Mouse (Mus musculus) intestine, embryonic 15.5 days (tissue): Measurements from ENCODE around the gene Haus8. TPM values are rescaled to one million over a fixed set of nuclear protein-coding genes. Genes with fewer than 3 reads are reported as not detected.
"Not testable (repeated sequence)": the region's sequence is repeated elsewhere in the genome, so short reads cannot be mapped to it uniquely, and the experiment has no call there.

ENCODE experiments used
- ATAC-seq: fragments of 200-750 bp; cut with Nextera tagmentation; 2 replicates; pipeline ENCODE4 v1.8.0; 2017; ENCODE audit warnings: moderate TSS enrichment, moderate library complexity
- H3K27ac ChIP-seq: fragments of 300-500 bp; sonication (generic); 2 replicates; pipeline ENCODE4 v1.5.1; 2015; ENCODE audit warnings: mild to moderate bottlenecking, inconsistent platforms
- H3K27me3 ChIP-seq: fragments of 300-500 bp; sonication (generic); replicated peaks from 2 replicates; pipeline ENCODE4 v1.6.1; 2015; ENCODE audit warnings: inconsistent platforms
- H3K36me3 ChIP-seq: fragments of 300-500 bp; sonication (generic); 2 replicates; pipeline ENCODE4 v1.6.1; 2015; ENCODE audit warnings: inconsistent platforms
- H3K4me1 ChIP-seq: fragments of 300-500 bp; sonication (generic); replicated peaks from 2 replicates; pipeline ENCODE4 v1.6.1; 2015; ENCODE audit warnings: inconsistent platforms
- H3K4me2 ChIP-seq: fragments of 300-500 bp; sonication (generic); replicated peaks from 2 replicates; pipeline ENCODE4 v1.6.1; 2015; ENCODE audit warnings: mild to moderate bottlenecking, inconsistent platforms
- H3K4me3 ChIP-seq: fragments of 300-500 bp; sonication (generic); replicated peaks from 2 replicates; pipeline ENCODE4 v1.5.1; 2015; ENCODE audit warnings: inconsistent platforms
- H3K9ac ChIP-seq: fragments of 300-500 bp; sonication (generic); 2 replicates; pipeline ENCODE4 v1.6.1; 2015; ENCODE audit warnings: inconsistent platforms
- H3K9me3 ChIP-seq: fragments of 300-500 bp; sonication (generic); 2 replicates; pipeline ENCODE4 v1.6.1; 2016; ENCODE audit warnings: inconsistent platforms
- WGBS: fragments of 180-500 bp; shearing (Covaris S2); methylation state at CpG from one replicate; pipeline ENCODE4 v1.1.7; 2015; 5-methylcytosine and 5-hydroxymethylcytosine counted together
- polyA plus RNA-seq: library from polyadenylated mRNA; unstranded; fragments of >200 nt; fragmentation: Nextera tagmentation; extraction: Ambion mirVana; gene quantifications from 2 replicates; pipeline ENCODE4 v1.2.1, GENCODE M21; 2015

Gene Haus8
- polyA plus RNA-seq, 1 experiment from 2014 or later, result 44.5 TPM

DNA sequence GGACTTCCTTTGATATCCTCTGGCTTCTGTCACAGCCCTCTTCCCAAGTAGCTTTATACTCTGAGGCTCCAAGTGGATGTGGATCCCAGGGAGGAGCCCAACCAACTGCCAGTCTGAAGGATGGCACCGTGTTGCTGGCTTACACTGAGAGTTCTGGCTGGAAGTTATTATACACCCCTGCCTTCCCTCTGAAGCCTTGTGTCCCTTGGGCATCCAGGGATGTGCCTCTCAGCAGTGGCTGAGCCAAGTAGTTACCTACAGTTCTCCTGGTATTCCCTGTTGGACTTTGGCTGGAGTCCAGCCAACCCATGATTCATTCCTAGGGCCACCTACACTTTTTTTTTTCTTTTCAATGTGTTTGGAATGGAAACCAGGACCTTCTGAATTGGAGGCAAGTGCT is 9.0 kb upstream of the Haus8 start:
- not testable (repeated sequence) for H3K9ac ChIP-seq, H3K4me2 ChIP-seq, H3K27ac ChIP-seq, H3K27me3 ChIP-seq, H3K36me3 ChIP-seq, H3K4me3 ChIP-seq, H3K9me3 ChIP-seq
- 76% methylated on average over 1 of the region's 1 CpGs for WGBS
- ATAC-seq, result peak; percentile 42; the same call in 1 of the 2 replicates
- peaks cover 11% of the 10 kb centered on the region; the same call in 1 of the 2 replicates for H3K4me1 ChIP-seq

DNA sequence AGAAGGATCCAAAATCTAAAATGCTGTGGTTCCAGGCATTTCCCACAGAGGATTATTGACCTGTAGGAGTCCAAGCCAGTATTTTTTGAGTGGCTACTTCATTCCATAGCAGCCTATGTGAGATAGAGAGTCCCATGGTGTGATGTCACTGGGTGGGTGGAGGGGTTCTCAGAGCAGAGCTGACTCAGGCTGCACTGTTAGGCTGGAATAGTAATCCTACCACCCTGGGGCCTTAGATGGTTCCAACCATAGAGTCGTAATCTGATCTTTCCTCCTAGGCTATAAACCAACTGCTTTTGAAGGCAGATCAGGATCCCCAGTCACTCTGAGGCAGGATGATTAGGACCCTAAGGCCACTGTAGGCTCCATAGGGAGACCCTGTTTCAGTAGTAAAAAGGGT is 6.7 kb upstream of the Haus8 start:
- WGBS, result 87% methylated on average over 1 of the region's 1 CpGs
- not testable (repeated sequence) for H3K9me3 ChIP-seq, H3K4me2 ChIP-seq, H3K36me3 ChIP-seq, ATAC-seq, H3K9ac ChIP-seq, H3K27ac ChIP-seq, H3K27me3 ChIP-seq, H3K4me3 ChIP-seq
- H3K4me1 ChIP-seq, result peaks cover 11% of the 10 kb centered on the region; the same call in 1 of the 2 replicates

DNA sequence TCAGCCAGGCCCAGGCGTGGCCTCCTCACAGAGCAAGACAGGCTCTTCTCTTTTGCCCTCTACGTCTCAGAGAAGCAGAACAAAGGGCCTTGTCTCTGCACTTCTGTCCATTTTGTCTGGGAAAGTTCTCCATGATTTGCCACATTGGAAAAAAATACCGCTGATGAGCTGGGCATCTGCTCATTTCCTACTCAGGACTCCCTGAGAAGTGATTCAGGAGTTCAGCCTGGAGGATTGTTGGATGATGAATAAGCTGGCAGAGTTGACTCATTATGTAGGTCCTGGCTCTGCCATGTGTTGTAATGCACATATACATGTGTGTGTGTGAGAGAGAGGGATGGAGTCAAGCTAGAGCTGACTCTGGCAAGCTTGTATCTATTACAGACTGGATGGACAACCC is 3.4 kb upstream of the Haus8 start:
- no peaks in the 10 kb centered on the region for H3K36me3 ChIP-seq
- no peak overlapping the region for H3K27ac ChIP-seq
- no peak overlapping the region for H3K4me3 ChIP-seq
- H3K9ac ChIP-seq, result no peak overlapping the region
- H3K9me3 ChIP-seq, result no peaks in the 10 kb centered on the region
- no peak for ATAC-seq
- WGBS, result 90% methylated on average over 3 of the region's 3 CpGs
- H3K4me2 ChIP-seq, result no peak overlapping the region
- H3K4me1 ChIP-seq, result peaks cover 8% of the 10 kb centered on the region; the same call in 1 of the 2 replicates
- no peaks in the 10 kb centered on the region for H3K27me3 ChIP-seq

DNA sequence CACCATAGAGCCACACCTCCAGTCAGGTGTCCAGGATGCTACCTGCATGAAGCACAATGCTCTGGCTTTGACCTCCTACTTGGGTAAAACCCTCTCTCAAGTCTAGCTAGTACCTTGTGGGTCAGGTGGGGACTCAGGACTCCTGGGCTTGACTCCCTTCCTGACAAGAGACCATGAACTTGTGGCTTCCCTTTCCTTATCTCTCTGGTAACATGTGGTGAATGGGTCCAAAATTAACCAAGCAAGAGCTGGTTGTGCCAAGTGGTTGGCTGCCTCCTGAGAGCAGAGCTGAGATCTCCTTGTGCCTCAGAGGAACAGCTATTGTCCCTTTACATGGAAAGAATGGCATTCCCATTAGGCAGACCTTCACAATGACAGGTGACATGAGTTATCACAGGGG is 1.7 kb upstream of the Haus8 start:
- Histone ChIP-seq H3K9me3 (no peaks in the 10 kb centered on the region), H3K4me1 (peaks cover 8% of the 10 kb centered on the region; the same call in 1 of the 2 replicates), H3K36me3 (no peaks in the 10 kb centered on the region), H3K9ac (no peak overlapping the region), H3K27me3 (no peaks in the 10 kb centered on the region), H3K4me2 (no peak overlapping the region), H3K4me3 (no peak overlapping the region), H3K27ac (no peak overlapping the region)
- no peak for ATAC-seq

DNA sequence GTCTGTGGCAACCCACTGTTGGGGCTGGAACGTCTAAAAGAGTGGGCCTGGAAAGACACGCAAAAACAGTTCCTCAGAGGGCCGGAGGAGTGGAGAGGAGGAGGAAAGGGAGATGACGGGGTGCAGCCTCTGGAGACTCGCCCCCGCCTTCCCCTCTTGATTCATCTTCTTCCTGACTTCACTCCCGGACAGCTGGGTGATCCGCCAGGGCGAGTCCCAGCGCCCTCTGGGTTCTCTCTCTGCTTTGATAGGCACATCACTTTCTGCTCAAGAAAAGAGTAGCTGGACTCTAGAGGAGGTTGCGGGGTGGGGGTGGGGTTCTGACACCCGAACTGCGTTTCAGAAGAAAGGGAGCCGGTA is 397 bp upstream of the Haus8 start:
- Histone ChIP-seq H3K4me1 (peaks cover 8% of the 10 kb centered on the region; the same call in 1 of the 2 replicates), H3K27me3 (no peaks in the 10 kb centered on the region), H3K4me2 (peak overlapping the region; percentile 83), H3K9ac (peak overlapping the region; percentile 71), H3K4me3 (peak overlapping the region; percentile 91), H3K9me3 (no peaks in the 10 kb centered on the region), H3K27ac (peak overlapping the region; percentile 82), H3K36me3 (no peaks in the 10 kb centered on the region)
- WGBS, result under 1% methylated on average over 14 of the region's 14 CpGs
- peak; percentile 18 for ATAC-seq

DNA sequence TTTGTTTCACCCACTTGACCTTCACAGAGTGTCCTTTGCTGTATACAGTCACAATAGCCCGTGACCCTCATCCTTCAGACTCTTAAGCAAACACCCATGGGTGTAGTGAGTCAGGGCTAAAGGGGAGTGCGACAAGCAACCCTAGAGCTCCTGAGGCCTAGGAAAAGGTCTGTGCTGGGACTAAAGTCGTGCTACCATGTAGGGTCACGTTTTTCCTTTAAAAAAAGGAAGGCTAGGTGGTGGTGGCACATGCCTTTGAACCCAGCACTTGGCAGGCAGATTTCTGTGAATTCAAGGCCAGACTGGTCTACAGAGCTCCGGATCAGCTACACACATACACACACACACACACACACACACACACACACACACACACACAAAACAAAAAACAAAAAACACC is 1.1 kb downstream of the Haus8 start:
- Histone ChIP-seq H3K27me3 (no peaks in the 10 kb centered on the region), H3K4me2 (peak overlapping the region; percentile 83), H3K9ac (peak overlapping the region; percentile 79), H3K27ac (peak overlapping the region; percentile 88), H3K36me3 (no peaks in the 10 kb centered on the region), H3K4me1 (peaks cover 8% of the 10 kb centered on the region; the same call in 1 of the 2 replicates), H3K4me3 (peak overlapping the region; percentile 91), H3K9me3 (no peaks in the 10 kb centered on the region)
- ATAC-seq, result peak; percentile 3; the same call in 1 of the 2 replicates
- 17% methylated on average over 5 of the region's 5 CpGs for WGBS

DNA sequence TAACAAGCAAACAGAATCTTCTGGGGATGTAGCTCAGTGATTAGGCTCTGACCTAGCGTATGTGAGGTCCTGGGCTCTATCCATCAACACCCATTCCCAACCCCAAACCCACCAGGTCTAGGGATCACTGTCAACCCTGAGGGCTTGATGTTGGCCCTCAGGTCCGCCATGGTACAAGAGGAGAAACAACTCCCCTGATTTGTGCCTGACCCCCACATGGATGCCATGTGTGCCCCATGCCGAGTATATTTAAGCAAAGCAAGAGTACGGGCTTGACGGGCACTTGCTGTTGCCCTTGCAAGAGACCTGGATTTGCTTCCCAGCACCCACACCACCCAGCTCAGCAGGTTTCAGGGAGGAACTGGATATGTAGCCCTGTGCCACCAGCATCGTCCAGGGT is 4.4 kb downstream of the Haus8 start:
- WGBS, result 90% methylated on average over 6 of the region's 6 CpGs

DNA sequence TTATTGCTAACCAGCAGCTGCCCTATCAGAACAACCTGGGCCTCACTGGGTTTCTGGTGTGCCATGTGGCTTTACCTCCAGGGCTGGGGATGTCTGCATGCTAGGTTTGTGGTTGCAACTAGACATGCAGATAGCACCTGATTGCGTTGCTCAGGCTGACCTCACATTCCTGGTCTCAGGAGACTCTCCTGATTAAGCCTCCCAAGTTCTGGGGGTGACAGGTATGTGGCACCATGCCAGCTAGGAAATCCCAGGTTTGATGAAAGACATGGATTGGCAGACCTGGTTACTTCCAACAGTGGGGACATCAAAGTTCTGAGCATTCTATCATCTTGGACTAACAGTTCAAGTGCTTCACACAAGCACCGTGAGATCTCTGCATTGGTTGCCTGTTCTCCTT is 5.0 kb downstream of the Haus8 start:
- no peak for ATAC-seq
- Histone ChIP-seq H3K9ac (no peak overlapping the region), H3K4me3 (no peak overlapping the region)

More for the DNA sequence above, 4.4 kb downstream of the Haus8 start:
- not testable (repeated sequence) for H3K9me3 ChIP-seq, H3K36me3 ChIP-seq, H3K4me2 ChIP-seq, H3K27me3 ChIP-seq, H3K27ac ChIP-seq, ATAC-seq, H3K4me3 ChIP-seq, H3K4me1 ChIP-seq, H3K9ac ChIP-seq

DNA sequence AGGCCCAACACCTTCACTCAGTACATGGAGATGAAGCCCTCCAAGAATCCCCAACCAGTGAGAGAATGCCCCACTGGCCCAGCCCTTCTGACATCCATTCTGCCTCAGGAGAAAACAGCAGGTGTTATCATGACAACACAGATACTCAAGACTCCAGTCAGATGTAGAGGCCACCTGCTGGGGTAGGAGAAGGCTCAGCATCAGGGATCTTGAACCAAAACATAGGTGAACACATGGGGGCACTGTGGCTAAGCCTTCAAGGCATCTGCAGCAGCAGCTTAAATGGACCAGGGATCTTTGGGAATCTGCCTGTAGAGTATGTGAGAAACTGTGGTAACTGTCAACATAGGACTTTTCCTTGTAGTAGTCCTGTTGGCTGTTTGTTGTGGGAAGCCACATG is 11.5 kb downstream of the Haus8 start:
- no peak overlapping the region for H3K27ac ChIP-seq
- peaks cover 8% of the 10 kb centered on the region; the same call in 1 of the 2 replicates for H3K36me3 ChIP-seq
- H3K9me3 ChIP-seq, result no peaks in the 10 kb centered on the region
- no peaks in the 10 kb centered on the region for H3K4me1 ChIP-seq
- no peak overlapping the region for H3K9ac ChIP-seq
- no peak for ATAC-seq
- H3K27me3 ChIP-seq, result no peaks in the 10 kb centered on the region
- no peak overlapping the region for H3K4me2 ChIP-seq
- H3K4me3 ChIP-seq, result no peak overlapping the region

More for the DNA sequence above, 5.0 kb downstream of the Haus8 start:
- no peaks in the 10 kb centered on the region for H3K27me3 ChIP-seq
- no peak overlapping the region for H3K27ac ChIP-seq
- no peaks in the 10 kb centered on the region for H3K4me1 ChIP-seq
- no peak overlapping the region for H3K4me2 ChIP-seq
- H3K36me3 ChIP-seq, result peaks cover 2% of the 10 kb centered on the region; the same call in 1 of the 2 replicates
- H3K9me3 ChIP-seq, result no peaks in the 10 kb centered on the region
- WGBS, result 94% methylated on average over 2 of the region's 2 CpGs

DNA sequence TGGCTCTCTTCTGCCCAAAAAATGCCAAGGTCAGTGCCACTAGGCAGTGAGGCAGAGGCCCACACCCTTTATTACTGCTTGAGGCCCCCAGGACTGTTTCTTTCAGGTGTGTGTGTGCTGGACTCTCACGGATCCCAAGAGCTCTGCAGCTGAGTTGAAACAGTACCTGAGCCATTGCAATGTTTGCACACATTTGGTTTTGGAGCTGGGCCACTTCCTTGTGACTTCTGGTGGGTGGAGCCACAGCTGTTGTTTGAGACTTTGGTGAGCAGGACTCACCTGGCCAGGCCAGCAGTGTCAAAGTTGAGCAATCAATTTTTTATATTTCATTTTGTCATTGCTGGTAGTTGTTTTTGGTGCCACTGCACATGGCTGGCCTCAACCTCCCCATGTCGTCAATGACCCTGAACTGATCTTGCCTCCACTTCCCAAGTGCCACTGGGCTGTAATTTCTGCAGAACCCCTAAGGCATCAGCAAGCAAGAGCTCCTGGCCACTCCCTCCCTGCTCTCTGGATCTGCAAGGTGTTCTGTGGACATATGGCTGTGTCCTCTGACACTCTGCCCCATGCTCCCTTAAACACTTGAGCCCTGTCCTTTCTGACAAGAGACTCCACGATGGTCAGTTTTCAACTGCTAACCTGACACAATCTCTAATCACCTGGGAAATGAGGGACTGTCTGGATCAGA is 16.0 kb downstream of the Haus8 start:
- WGBS, result 86% methylated on average over 3 of the region's 3 CpGs
- Histone ChIP-seq H3K4me1 (no peaks in the 10 kb centered on the region), H3K4me2 (no peak overlapping the region), H3K27ac (no peak overlapping the region), H3K9me3 (no peaks in the 10 kb centered on the region), H3K4me3 (no peak overlapping the region), H3K36me3 (no peaks in the 10 kb centered on the region), H3K27me3 (no peaks in the 10 kb centered on the region), H3K9ac (no peak overlapping the region)
- ATAC-seq, result no peak

DNA sequence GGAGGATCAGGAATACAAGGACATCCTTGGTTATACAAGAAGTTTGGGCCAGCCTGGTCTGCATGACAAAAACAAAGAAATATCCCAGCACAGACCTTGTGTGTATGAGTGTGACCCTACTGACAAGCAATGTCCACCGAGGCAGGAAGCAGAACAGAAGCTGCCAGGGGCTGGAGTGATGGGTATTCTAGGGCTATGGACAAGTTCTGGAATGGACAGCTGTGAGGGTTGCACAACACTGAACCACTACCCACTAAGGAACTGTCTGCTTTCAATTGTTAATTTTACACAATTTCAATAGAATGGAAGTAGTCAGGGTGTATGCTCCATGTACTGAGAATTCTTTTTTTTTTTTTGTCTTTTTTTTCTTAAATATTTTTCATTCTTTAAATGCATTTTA is 24.5 kb downstream of the Haus8 start:
- Histone ChIP-seq H3K36me3 (0 out of 2 replicates have a peak, but pooled peaks cover 2% of the 10 kb centered on the region), H3K27me3 (no peaks in the 10 kb centered on the region), H3K4me3 (no peak overlapping the region), H3K9ac (no peak overlapping the region), H3K4me1 (no peaks in the 10 kb centered on the region), H3K4me2 (no peak overlapping the region), H3K9me3 (no peaks in the 10 kb centered on the region), H3K27ac (no peak overlapping the region)
- ATAC-seq, result no peak
- WGBS, result 85% methylated on average over 1 of the region's 1 CpGs

DNA sequence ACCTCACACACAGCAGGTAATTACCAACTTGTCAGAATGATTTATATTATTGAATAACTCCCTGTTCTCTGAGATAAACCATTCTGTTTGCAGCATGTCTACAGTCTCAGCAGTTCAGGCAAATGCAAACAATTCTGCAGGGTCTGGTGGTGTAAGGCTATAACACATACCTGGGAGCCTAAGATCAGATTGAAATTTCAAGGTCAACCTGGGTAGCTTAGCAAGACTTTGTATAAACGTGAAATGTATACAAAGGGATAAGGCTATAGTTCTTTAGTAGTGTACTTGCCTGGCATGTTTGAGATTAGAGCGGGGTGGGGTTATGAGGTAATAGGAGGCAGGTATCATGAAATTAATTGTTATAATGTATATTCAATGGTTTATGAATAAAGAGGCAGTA is 30.0 kb downstream of the Haus8 start:
- Histone ChIP-seq H3K36me3 (no peaks in the 10 kb centered on the region), H3K27me3 (no peaks in the 10 kb centered on the region)
- no peak for ATAC-seq

DNA sequence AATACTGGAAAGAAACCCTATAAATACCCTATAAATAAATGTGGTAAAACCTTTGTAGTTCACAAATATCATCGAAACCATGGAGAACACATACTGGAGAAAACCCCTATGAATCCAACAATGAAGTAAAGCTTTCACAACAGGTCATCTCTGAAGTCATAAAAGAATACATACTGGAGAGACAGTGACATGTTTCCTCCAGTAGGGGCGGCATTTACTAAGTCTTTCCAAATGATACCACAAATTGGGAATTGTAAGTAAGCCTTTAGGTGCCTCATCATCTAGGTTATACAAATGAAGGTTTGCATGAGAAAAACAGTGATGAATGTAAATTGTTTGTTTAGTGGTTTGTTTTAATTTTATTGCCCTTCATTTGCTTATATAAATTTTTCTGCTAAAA is 48.2 kb downstream of the Haus8 start:
- H3K4me1 ChIP-seq, result no peaks in the 10 kb centered on the region
- no peaks in the 10 kb centered on the region for H3K36me3 ChIP-seq
- no peak for ATAC-seq
- no peak overlapping the region for H3K9ac ChIP-seq
- no peak overlapping the region for H3K27ac ChIP-seq
- no peaks in the 10 kb centered on the region for H3K9me3 ChIP-seq
- H3K4me2 ChIP-seq, result no peak overlapping the region
- no peak overlapping the region for H3K4me3 ChIP-seq
- WGBS, result 50% methylated on average over 2 of the region's 2 CpGs
- H3K27me3 ChIP-seq, result no peaks in the 10 kb centered on the region

More for the DNA sequence above, 30.0 kb downstream of the Haus8 start:
- WGBS, result 60% methylated on average over 2 of the region's 2 CpGs
- Histone ChIP-seq H3K9ac (no peak overlapping the region), H3K27ac (no peak overlapping the region), H3K4me1 (no peaks in the 10 kb centered on the region), H3K9me3 (no peaks in the 10 kb centered on the region), H3K4me2 (no peak overlapping the region), H3K4me3 (no peak overlapping the region)
